Mouse (Mus musculus) thymus, postnatal 36 days (tissue): ENCODE results near the gene Vdac2.

Experiments
- DNase-seq, 2 experiments: peaks; one replicate each; pipeline ENCODE4 v3.0.0; 2022; ENCODE audit warnings: mixed read lengths in 2 of 2

The Vdac2 gene

GRCm38 (mm10) chr14:21824938-21825337, at the start of gene Vdac2:
Gene Vdac2, plus strand, starts transcription at chr14:21825238.
- no peak for DNase-seq

- no peak for DNase-seq
These were observed 48.8 kb upstream of the Vdac2 start for GRCm38 (mm10) chr14:21776201-21776600.

GRCm38 (mm10) chr14:21786500-21786899, 38.5 kb upstream of the Vdac2 start:
- no peak for DNase-seq

GRCm38 (mm10) chr14:21787374-21787773, 37.7 kb upstream of the Vdac2 start:
- no peak for DNase-seq

- no peak for DNase-seq
These were observed 36.9 kb upstream of the Vdac2 start for GRCm38 (mm10) chr14:21788121-21788520.

- no peak for DNase-seq
These were observed 34.3 kb upstream of the Vdac2 start for GRCm38 (mm10) chr14:21790585-21791251.

- DNase-seq = no peak
These were observed 33.3 kb upstream of the Vdac2 start for GRCm38 (mm10) chr14:21791722-21792121.

GRCm38 (mm10) chr14:21792250-21792649, 32.8 kb upstream of the Vdac2 start:
- no peak for DNase-seq

GRCm38 (mm10) chr14:21800641-21801040, 24.4 kb upstream of the Vdac2 start:
- DNase-seq = no peak

- DNase-seq = no peak
These were observed 23.4 kb upstream of the Vdac2 start for GRCm38 (mm10) chr14:21801624-21802023.

- DNase-seq = no peak
These were observed 22.4 kb upstream of the Vdac2 start for GRCm38 (mm10) chr14:21802543-21803206.

GRCm38 (mm10) chr14:21806203-21806602, 18.8 kb upstream of the Vdac2 start:
- no peak for DNase-seq

GRCm38 (mm10) chr14:21806631-21807160, 18.3 kb upstream of the Vdac2 start:
- no peak for DNase-seq

GRCm38 (mm10) chr14:21808208-21808922, 16.7 kb upstream of the Vdac2 start:
- DNase-seq = no peak

- DNase-seq = no peak
These were observed 15.6 kb upstream of the Vdac2 start for GRCm38 (mm10) chr14:21809418-21809817.

- DNase-seq = no peak
These were observed 13.7 kb upstream of the Vdac2 start for GRCm38 (mm10) chr14:21811301-21811700.

- no peak for DNase-seq
These were observed 13.2 kb upstream of the Vdac2 start for GRCm38 (mm10) chr14:21811744-21812393.

- DNase-seq = peak; percentile 68 to 69
These were observed 12.4 kb upstream of the Vdac2 start for GRCm38 (mm10) chr14:21812590-21813162.

GRCm38 (mm10) chr14:21813216-21813615, 11.8 kb upstream of the Vdac2 start:
- DNase-seq = no peak

GRCm38 (mm10) chr14:21813847-21814246, 11.2 kb upstream of the Vdac2 start:
- DNase-seq = no peak

- no peak for DNase-seq
These were observed 10.4 kb upstream of the Vdac2 start for GRCm38 (mm10) chr14:21814606-21815005.

GRCm38 (mm10) chr14:21816255-21816654, 8.8 kb upstream of the Vdac2 start:
- no peak for DNase-seq

- no peak for DNase-seq
These were observed 7.6 kb upstream of the Vdac2 start for GRCm38 (mm10) chr14:21817453-21817852.
